Mouse (Mus musculus) heart, postnatal 4 days (tissue): ENCODE data around the gene Ajm1. TPM values are rescaled to one million over a fixed set of nuclear protein-coding genes. Genes with fewer than 3 reads are reported as not detected.

Source experiments
- DNase-seq: peaks from one replicate; pipeline ENCODE4 v3.0.0; 2021
- total RNA-seq, 2 experiments: library from RNA; stranded (reverse); gene quantifications; 2 replicates each; pipeline ENCODE4 v1.2.3; 2021

The Ajm1 gene
- total RNA-seq, 2 experiments from 2014 or later, result 0.14 to 0.41 TPM

- DNase-seq, result no peak
Observed at GRCm38 (mm10) chr2:25526510-25527302, 54.9 kb downstream of the Ajm1 start.

Other genes with a start within 250 kb of the Ajm1 start
- 10 to 100 TPM; 27.2 to 28.6 TPM for gene Man1b1, start 249.4 kb downstream of the Ajm1 start, total RNA-seq
- gene Dpp7, start 225.4 kb downstream of the Ajm1 start, total RNA-seq, result 1 to 10 TPM; 4.7 to 5.2 TPM
- 1 to 10 TPM; 7.3 to 9.5 TPM for gene Uap1l1, start 216.1 kb downstream of the Ajm1 start, total RNA-seq
- 10 to 100 TPM in 1 of 2 experiments, 1 to 10 TPM in 1; 8.7 to 10.8 TPM for gene Sapcd2, start 209.4 kb downstream of the Ajm1 start, total RNA-seq
- gene Entpd2, start 185.9 kb downstream of the Ajm1 start, total RNA-seq, result 1 to 10 TPM; 5.7 to 8.5 TPM
- gene Npdc1, start 182.4 kb downstream of the Ajm1 start, total RNA-seq, result 10 to 100 TPM; 33.1 to 35.2 TPM
- under 1 TPM in 1 of 2 experiments, not detected in 1; 0.11 TPM for gene Fut7, start 158.5 kb downstream of the Ajm1 start, total RNA-seq
- gene Abca2, start 153.1 kb downstream of the Ajm1 start, total RNA-seq, result 10 to 100 TPM; 19.4 to 20.7 TPM
- gene Clic3, start 124.9 kb downstream of the Ajm1 start, total RNA-seq, result 1 to 10 TPM; 2.8 to 4.1 TPM
- gene Paxx, start 120.7 kb downstream of the Ajm1 start, total RNA-seq, result 10 to 100 TPM; 30.5 to 32.8 TPM
- 100 to 1,000 TPM; 117 to 137 TPM for gene Ptgds, start 111.7 kb downstream of the Ajm1 start, total RNA-seq
- gene Lcn12, start 87.8 kb downstream of the Ajm1 start, total RNA-seq, result not detected
- 10 to 100 TPM; 93.6 to 98.6 TPM for gene Fbxw5, start 81.0 kb downstream of the Ajm1 start, total RNA-seq
- under 1 TPM in 1 of 2 experiments, not detected in 1; 0.45 TPM for gene C8g, start 80.0 kb downstream of the Ajm1 start, total RNA-seq
- 10 to 100 TPM; 13.2 to 15.8 TPM for gene Traf2, start 34.8 kb downstream of the Ajm1 start, total RNA-seq
- gene Edf1, start 23.9 kb downstream of the Ajm1 start, total RNA-seq, result 100 to 1,000 TPM; 151 to 152 TPM
- 1 to 10 TPM; 1.4 to 2.3 TPM for gene Mamdc4, start 6.9 kb downstream of the Ajm1 start, total RNA-seq
- gene Phpt1, start 6.5 kb downstream of the Ajm1 start, total RNA-seq, result 100 to 1,000 TPM; 100 to 101 TPM
- 10 to 100 TPM; 51.4 to 61.5 TPM for gene Rabl6, start 26.8 kb upstream of the Ajm1 start, total RNA-seq
- not detected for gene Ccdc183, start 35.9 kb upstream of the Ajm1 start, total RNA-seq
- 10 to 100 TPM; 22.2 to 24.0 TPM for gene Tmem141, start 40.2 kb upstream of the Ajm1 start, total RNA-seq
- 1 to 10 TPM; 1.3 to 1.4 TPM for gene Fcna, start 46.3 kb upstream of the Ajm1 start, total RNA-seq
- gene Lcn8, start 71.4 kb upstream of the Ajm1 start, total RNA-seq, result under 1 TPM; 0.72 to 0.74 TPM
- gene Lcn5, start 76.2 kb upstream of the Ajm1 start, total RNA-seq, result not detected
- gene Lcn6, start 95.0 kb upstream of the Ajm1 start, total RNA-seq, result not detected
- gene Lcn10, start 101.0 kb upstream of the Ajm1 start, total RNA-seq, result not detected
- gene Obp2a, start 118.3 kb upstream of the Ajm1 start, total RNA-seq, result not detected
- 10 to 100 TPM; 13.7 to 17.1 TPM for gene Bmyc, start 125.0 kb upstream of the Ajm1 start, total RNA-seq
- gene Obp2b, start 155.3 kb upstream of the Ajm1 start, total RNA-seq, result not detected
- not detected for gene Lcn3, start 183.8 kb upstream of the Ajm1 start, total RNA-seq
- not detected for gene Lcn11, start 195.3 kb upstream of the Ajm1 start, total RNA-seq
- not detected for gene Gm13539, start 200.5 kb upstream of the Ajm1 start, total RNA-seq
- gene Glt6d1, start 234.1 kb upstream of the Ajm1 start, total RNA-seq, result not detected
- not detected for gene Lcn9, start 241.4 kb upstream of the Ajm1 start, total RNA-seq